Mouse (Mus musculus) small intestine, adult 2 months (tissue): ENCODE data around the gene Cdk15.

ENCODE experiments used
- CTCF ChIP-seq: fragments of 200-500 bp; IDR thresholded peaks from 2 replicates; pipeline ENCODE4 v1.5.1; 2012; ENCODE audit warnings: low read depth, mild to moderate bottlenecking, control low read depth, inconsistent platforms, low read length, moderate library complexity, mixed read lengths; ENCODE audit not compliant: insufficient replicate concordance, insufficient read length; ENCODE audit errors: extremely low read depth
- POLR2A ChIP-seq: fragments of 200-500 bp; IDR thresholded peaks from 2 replicates; pipeline ENCODE4 v1.6.1; 2012; ENCODE audit warnings: low read depth, mild to moderate bottlenecking, control low read depth, inconsistent platforms, low read length, moderate library complexity

DNA sequence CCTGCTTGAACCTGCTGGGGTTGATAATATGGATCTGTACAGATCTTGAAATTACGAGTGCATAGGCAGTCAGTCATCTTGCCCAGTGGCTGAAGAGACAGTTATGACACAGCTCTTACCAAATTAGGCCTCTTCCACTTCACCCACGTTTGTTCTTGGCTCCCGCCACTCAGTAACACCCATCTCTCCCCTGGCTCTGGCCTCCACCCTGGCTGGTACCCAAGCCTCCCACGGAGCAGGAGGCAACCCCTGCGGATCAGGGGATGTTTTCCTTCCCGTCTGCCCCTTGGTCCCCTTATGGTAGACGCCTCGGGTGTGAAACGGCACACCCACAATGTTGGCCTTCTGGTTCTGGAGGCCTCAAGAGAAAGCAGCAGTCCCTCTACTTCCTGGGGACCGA is 124.2 kb downstream of the Cdk15 start:
- TF ChIP-seq CTCF (no peak), POLR2A (no peak)
